Mouse (Mus musculus) forebrain, embryonic 10.5 days (tissue): ENCODE measurements around the gene Gm43518. TPM values are rescaled to one million over a fixed set of nuclear protein-coding genes. Genes with fewer than 3 reads are reported as not detected.
A peak's percentile ranks its signal among the peaks of the same experiment; 100 is the strongest.

Experiments used
- DNase-seq: peaks from one replicate; pipeline ENCODE4 v3.0.0-alpha.2; 2017; ENCODE audit warnings: low spot score; ENCODE audit errors: extremely low spot score
- H3K27ac ChIP-seq: fragments of 300-500 bp; sonication (generic); 2 replicates; pipeline ENCODE4 v1.5.1; 2016; ENCODE audit warnings: mild to moderate bottlenecking
- H3K27me3 ChIP-seq: fragments of 300-500 bp; sonication (generic); 2 replicates; pipeline ENCODE4 v1.6.1; 2016; ENCODE audit warnings: mild to moderate bottlenecking; ENCODE audit not compliant: poor library complexity, severe bottlenecking
- H3K36me3 ChIP-seq: fragments of 300-500 bp; sonication (generic); replicated peaks from 2 replicates; pipeline ENCODE4 v1.6.1; 2016; ENCODE audit warnings: mild to moderate bottlenecking, moderate library complexity
- H3K4me1 ChIP-seq: fragments of 300-500 bp; sonication (generic); 2 replicates; pipeline ENCODE4 v1.6.1; 2016
- H3K4me3 ChIP-seq: fragments of 300-500 bp; sonication (generic); 2 replicates; pipeline ENCODE4 v1.5.1; 2016; ENCODE audit warnings: mild to moderate bottlenecking, moderate library complexity
- H3K9me3 ChIP-seq: fragments of 300-500 bp; sonication (generic); 2 replicates; pipeline ENCODE4 v1.6.1; 2016; ENCODE audit warnings: mild to moderate bottlenecking, moderate library complexity
- WGBS: fragments of 180-500 bp; shearing (Covaris S2); methylation state at CpG from one replicate; pipeline ENCODE4 v1.1.7; 2016; 5-methylcytosine and 5-hydroxymethylcytosine counted together
- polyA plus RNA-seq: library from polyadenylated mRNA; unstranded; fragments of >200 nt; fragmentation: Nextera tagmentation; extraction: Ambion mirVana; gene quantifications from 2 replicates; pipeline ENCODE4 v1.2.1, GENCODE M21; 2016

The Gm43518 gene
- polyA plus RNA-seq, 1 experiment from 2014 or later = 1.7 TPM

DNA sequence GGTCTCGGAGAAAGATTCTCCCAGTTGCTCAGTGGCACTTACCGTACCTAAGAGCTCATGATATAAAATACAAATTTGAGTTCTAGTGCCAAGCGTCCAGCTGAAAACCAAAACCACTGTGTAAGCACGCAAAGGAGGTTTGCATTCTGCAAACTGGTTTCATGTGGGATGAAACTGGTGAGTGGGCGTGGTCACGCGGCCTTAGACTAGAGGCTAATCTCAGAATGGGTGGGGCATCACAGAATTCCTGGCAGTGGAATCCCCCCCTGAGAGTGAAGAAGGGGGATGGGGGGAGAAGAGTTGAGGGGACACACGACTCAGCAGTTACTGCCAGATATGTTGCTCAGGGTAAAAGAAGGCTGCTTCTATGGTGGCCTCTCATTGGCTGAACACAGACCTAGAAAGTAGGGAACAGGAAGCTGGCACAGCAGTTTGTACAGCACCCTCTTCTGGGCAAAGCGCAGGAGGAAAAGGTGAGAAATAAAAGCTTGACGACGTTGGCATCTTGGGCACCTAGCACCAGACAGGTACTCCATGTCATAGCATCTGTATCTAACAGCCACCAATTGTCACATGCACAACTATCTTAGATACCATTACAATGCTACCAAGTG, 23.1 kb upstream of the Gm43518 start:
- Histone ChIP-seq H3K27ac (no peak overlapping the region), H3K4me1 (peaks cover 22% of the 10 kb centered on the region), H3K36me3 (peaks cover 10% of the 10 kb centered on the region), H3K4me3 (no peak overlapping the region), H3K9me3 (no peaks in the 10 kb centered on the region), H3K27me3 (no peaks in the 10 kb centered on the region)
- WGBS = 79% methylated on average over 11 of the region's 11 CpGs
- no peak for DNase-seq

DNA sequence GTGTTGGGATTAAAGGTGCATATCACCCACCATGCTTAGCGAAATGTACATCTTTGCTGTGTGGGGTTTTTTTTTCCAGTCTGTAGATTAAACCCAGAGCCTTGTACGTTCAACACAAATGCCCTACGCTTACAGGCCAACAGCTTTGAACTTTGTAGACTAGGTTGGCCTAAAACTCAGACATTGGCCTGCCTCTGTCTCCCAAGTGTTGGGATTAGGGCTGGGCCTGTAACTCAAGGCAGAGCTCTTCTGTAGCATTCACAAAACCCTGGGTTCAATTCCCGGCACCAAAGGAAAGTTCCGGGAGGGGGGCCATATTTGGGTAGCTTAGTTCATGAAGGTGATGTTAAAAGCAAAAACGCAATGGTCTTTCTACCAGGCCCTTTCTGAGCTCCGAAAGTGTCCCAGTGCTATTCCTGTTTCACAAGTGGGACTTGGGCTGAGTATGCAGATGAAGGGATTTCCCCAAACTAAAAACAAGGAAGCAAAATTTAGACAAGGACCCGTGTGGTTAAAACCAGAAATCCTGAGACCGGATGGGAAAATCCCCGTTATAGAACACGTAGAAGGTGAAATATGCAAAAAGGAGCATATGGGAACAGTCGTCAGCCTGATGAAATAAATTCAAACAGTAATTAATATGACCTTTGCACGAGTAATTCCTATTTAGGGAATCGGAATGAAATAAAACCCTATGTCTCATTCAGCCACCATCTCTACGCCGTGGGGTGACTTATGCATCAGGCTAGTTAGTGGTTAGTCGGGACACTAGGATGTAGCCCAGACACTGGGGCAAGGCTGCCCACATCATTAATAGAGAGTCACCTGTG, 20.9 kb upstream of the Gm43518 start:
- Histone ChIP-seq H3K4me1 (peaks cover 22% of the 10 kb centered on the region), H3K27ac (0 out of 2 replicates have a peak overlapping the region, but pooled peaks have one; percentile 97), H3K36me3 (peaks cover 32% of the 10 kb centered on the region), H3K9me3 (no peaks in the 10 kb centered on the region), H3K4me3 (peak overlapping the region; percentile 98), H3K27me3 (no peaks in the 10 kb centered on the region)
- no peak for DNase-seq
- WGBS = 75% methylated on average over 17 of the region's 17 CpGs

DNA sequence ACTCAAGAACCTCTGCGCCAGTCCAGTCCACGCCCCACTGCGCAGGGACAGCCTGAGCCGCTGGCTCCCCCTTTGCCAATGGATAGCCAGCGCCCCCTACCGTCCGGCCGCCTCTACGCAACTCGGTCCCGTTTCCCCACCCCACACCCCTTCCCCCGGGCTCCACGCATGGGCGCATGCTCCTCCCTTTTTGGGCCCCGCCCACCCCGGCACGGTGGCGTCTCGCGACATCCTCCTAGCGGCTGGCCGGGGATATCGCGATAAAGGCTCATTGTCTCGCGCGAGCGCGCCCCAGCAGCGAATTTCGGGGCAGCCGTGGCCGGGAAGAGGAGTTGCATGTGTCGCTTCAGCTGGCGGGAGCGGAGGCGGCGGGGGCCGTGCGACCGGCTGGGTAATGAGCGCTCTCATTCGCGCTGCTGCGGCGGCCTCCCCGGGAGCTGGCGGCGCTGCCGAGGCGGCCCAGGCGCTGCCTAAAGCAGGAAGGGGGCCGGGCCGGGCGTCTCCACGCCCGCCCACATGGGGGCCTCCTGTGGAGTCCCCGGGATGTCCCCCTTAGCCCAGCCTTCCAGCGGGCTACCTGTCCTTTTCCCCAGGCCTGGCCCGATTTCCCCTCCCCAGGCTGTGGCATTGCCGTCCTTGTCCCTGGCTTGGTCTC, 20.1 kb upstream of the Gm43518 start, which contains the start of gene Denr:
Gene Denr (plus strand): TSS at position 200 of the 655 bp plus-strand sequence.
- H3K27ac ChIP-seq = peak within 1 kb of the TSS; percentile 97
- peak; percentile 100 for DNase-seq
- no peaks in the 10 kb centered on the region for H3K27me3 ChIP-seq
- peak within 1 kb of the TSS; percentile 98 for H3K4me3 ChIP-seq
- no peaks in the 10 kb centered on the region for H3K9me3 ChIP-seq
- WGBS = under 1% methylated on average over 61 of the region's 61 CpGs
- peaks cover 22% of the 10 kb centered on the region for H3K4me1 ChIP-seq
- peaks cover 39% of the 10 kb centered on the region for H3K36me3 ChIP-seq

DNA sequence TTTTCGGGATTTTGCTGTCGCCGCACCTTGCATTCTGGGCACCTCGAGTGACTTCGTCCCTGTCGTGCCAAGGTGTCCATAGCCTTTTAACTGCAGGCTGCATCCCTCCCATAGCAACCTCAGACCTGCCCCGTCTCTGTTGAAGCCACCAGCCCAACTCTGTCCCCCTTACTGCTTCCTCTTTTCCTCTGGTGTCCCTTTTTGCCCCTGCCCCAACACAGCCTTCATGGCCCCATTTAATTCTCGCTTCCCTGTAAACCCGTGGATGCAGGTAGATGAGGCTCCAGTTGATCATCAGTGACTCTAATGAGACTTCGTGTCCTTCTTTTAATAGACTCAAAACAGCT, 19.6 kb upstream of the Gm43518 start:
- Histone ChIP-seq H3K9me3 (no peaks in the 10 kb centered on the region), H3K4me3 (peak overlapping the region; percentile 98), H3K4me1 (peaks cover 22% of the 10 kb centered on the region), H3K27me3 (no peaks in the 10 kb centered on the region), H3K27ac (peak overlapping the region; percentile 97), H3K36me3 (peaks cover 44% of the 10 kb centered on the region)
- DNase-seq = no peak
- 6% methylated on average over 10 of the region's 10 CpGs for WGBS

DNA sequence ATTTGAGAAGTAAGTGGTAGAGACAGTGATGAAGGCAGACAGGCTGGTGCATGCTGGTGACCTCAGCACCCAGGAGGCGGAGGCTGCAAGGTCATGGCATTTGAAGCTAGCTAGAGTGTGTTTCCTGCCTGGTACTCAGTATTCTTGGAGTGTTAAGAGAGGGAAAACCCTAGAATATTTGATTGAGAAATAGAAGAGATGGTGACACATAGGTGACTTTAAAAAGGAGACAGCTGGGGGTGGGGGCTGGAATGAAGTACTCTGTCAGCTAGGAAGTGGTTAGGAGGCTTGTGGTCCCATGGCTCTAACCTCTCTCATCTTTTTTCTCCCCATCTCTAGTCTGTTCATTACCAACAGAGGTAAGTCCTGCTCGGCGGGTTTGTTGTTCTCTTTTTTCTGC, 12.4 kb upstream of the Gm43518 start:
- WGBS = 92% methylated on average over 3 of the region's 3 CpGs
- Histone ChIP-seq H3K27ac (no peak overlapping the region), H3K4me3 (no peak overlapping the region), H3K27me3 (no peaks in the 10 kb centered on the region), H3K4me1 (no peaks in the 10 kb centered on the region), H3K36me3 (peaks cover 99% of the 10 kb centered on the region), H3K9me3 (no peaks in the 10 kb centered on the region)
- no peak for DNase-seq

DNA sequence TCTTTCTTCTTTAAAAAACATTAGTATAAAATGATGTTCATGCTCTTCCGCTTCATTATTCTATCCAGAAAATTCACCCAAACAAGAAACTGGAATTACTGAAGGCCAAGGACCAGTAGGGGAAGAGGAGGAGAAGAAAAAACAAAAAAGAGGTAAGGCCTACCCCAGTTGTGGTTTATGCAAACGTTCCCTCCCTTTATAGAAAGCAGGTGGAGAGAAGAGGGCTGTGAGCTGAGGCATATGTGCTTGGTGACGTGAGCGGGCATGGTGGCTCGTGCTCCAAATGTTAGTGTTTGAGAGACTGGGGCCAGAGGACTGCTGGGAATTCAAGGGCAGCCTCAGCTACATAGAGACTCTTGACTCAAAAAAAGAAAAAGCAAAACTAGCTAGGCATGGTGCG, 5.1 kb upstream of the Gm43518 start:
- no peaks in the 10 kb centered on the region for H3K27me3 ChIP-seq
- peaks cover 98% of the 10 kb centered on the region for H3K36me3 ChIP-seq
- no peak for DNase-seq
- WGBS = 94% methylated on average over 6 of the region's 6 CpGs
- no peak overlapping the region for H3K27ac ChIP-seq
- H3K4me1 ChIP-seq = no peaks in the 10 kb centered on the region
- H3K9me3 ChIP-seq = no peaks in the 10 kb centered on the region
- no peak overlapping the region for H3K4me3 ChIP-seq

DNA sequence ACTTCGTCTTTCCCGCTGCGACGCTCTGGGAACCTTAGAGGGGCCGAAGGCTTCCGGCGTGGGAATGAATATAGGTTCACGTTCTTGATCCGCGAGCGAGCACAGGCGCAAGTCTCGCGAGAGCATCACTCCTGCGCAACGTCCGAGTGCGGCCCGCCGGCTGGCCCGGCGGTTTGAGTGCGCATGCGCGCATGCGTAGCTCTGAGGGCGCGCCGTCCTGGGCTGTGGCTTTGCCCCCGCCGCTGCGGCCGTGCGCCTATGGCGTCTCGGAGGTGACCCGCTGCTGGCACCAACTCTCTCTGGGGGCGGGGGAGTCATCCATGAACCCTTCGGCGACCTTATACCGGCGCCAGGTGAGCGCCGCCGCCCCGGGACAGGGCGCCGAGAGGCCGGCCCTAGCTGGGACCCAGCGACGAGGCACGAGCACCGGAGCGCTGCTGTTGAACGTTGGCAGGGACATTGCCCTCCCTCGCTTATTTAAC, 3.3 kb downstream of the Gm43518 start, which contains the start of gene Ccdc62:
Gene Ccdc62 (plus strand): TSS at position 172 of the 482 bp plus-strand sequence.
- Histone ChIP-seq H3K4me1 (peaks cover 11% of the 10 kb centered on the region), H3K36me3 (peaks cover 43% of the 10 kb centered on the region), H3K9me3 (no peaks in the 10 kb centered on the region), H3K27ac (peak within 1 kb of the TSS; percentile 95), H3K4me3 (peak within 1 kb of the TSS; percentile 70), H3K27me3 (no peaks in the 10 kb centered on the region)
- WGBS = under 1% methylated on average over 56 of the region's 56 CpGs
- DNase-seq = peak; percentile 90

DNA sequence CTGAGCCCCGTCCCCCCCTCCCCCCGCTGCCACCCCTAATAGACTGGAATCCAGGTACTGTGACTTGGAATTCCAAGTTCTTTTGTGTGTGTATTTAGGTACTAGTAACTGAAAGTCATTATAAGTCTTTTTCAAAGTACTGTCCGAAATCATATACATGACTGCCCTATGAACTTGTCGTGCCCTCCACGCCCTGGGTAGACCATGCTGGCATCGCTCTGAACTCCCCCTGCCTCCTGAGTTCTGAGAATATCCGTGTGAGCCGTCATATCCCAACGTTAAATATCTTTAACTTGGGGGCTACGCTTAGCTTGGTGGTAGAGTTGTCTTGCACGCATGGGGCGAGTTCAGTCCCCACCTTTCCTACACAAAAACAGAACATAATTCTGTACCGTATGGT, 3.9 kb downstream of the Gm43518 start:
- Histone ChIP-seq H3K27ac (peak overlapping the region; percentile 95), H3K27me3 (no peaks in the 10 kb centered on the region), H3K4me3 (peak overlapping the region; percentile 70), H3K36me3 (peaks cover 37% of the 10 kb centered on the region), H3K4me1 (peaks cover 11% of the 10 kb centered on the region), H3K9me3 (no peaks in the 10 kb centered on the region)
- 52% methylated on average over 13 of the region's 13 CpGs for WGBS
- DNase-seq = no peak

DNA sequence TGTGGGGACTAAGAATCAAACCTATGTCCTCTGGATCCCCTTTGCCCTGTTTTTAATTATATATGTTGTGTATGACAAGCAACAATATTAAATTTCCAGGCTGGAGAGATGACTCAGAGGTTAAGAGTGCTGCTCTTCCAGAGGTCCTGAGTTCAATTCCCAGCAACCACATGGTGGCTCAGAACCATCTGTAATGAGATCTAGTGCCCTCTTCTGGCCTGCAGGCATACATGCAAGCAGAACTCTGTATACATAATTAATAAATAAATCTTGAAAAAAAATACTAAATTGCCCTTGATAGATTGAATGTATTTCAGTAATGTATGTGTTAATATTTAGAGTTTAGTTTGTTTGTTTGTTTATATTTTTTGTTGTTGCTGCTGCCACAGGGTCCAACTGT, 5.7 kb downstream of the Gm43518 start:
- no peaks in the 10 kb centered on the region for H3K27me3 ChIP-seq
- no peaks in the 10 kb centered on the region for H3K9me3 ChIP-seq
- no peak for DNase-seq

DNA sequence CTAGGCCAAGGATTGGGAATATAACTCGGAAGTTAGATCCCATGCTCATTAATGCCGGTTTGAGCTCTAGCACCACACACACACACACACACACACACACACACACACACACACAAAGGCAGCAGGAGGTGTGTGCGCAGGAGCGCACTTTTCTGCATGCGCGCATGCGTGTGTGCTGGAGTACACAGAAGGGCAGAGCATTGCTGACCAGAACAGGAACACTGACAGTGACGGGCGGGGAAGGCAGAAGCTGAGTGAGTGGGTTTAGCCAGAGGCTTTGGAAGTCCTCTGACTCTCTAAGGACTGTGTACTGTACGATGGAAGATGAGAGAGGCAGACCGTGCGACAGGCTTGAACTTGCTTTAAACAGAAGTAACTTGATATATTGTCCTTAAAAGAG, 6.3 kb downstream of the Gm43518 start:
- peaks cover 12% of the 10 kb centered on the region for H3K36me3 ChIP-seq
- H3K4me3 ChIP-seq = no peak overlapping the region
- DNase-seq = no peak
- WGBS = 89% methylated on average over 12 of the region's 12 CpGs
- H3K4me1 ChIP-seq = peaks cover 11% of the 10 kb centered on the region
- H3K27ac ChIP-seq = no peak overlapping the region
- H3K27me3 ChIP-seq = no peaks in the 10 kb centered on the region
- no peaks in the 10 kb centered on the region for H3K9me3 ChIP-seq

More for the DNA sequence above, 5.7 kb downstream of the Gm43518 start:
- H3K36me3 ChIP-seq = peaks cover 19% of the 10 kb centered on the region
- no peak overlapping the region for H3K4me3 ChIP-seq
- H3K4me1 ChIP-seq = peaks cover 11% of the 10 kb centered on the region
- no peak overlapping the region for H3K27ac ChIP-seq

DNA sequence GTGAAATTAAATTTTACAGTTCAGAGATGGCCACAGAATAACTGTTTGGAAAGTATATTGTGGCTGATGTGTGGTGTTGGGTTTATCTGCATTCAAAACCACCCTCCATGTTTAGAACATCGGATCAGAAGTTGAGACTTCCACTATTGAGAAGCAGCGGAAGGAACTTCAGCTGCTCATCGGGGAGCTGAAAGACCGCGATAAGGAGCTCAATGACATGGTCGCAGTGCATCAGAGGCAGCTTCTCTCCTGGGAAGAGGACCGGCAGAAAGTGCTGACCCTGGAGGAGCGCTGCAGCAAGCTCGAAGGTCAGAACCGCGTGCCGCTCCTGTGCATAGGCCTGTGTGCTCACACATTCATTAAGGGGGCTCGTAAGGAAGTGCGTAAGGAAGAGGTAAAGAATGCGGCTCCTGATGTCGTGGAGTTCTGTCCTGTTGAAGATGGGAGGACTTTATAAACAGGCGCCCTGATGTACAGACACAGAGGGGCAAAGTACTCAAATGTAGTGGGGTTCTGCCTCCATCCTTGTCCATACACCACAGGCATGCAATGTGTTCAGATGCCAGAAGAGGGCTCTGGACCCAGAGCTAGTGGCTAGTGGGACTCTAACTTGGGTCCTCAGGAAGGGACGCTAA, 6.9 kb downstream of the Gm43518 start:
- H3K4me3 ChIP-seq = no peak overlapping the region

DNA sequence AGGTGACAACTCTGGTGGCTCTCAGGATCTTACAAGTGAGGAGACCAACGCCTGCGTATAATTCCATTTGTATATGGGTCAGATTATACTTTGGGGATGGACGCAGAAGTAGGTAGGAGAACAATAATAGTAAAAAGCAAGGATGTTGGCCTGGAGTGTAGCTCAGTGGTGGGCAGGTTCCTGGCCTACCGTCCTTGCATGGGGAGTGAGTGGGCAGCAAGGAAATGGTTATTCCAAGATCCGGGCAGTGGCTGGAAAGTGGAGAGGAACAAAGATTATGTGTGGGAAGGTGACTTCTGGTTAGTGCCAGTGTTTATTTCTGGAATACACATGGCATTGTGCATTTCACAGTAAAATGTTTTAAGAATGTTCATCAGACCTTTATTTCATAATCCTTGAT, 8.7 kb downstream of the Gm43518 start:
- Histone ChIP-seq H3K4me1 (peaks cover 10% of the 10 kb centered on the region), H3K27ac (no peak overlapping the region), H3K27me3 (no peaks in the 10 kb centered on the region), H3K9me3 (no peaks in the 10 kb centered on the region), H3K4me3 (no peak overlapping the region), H3K36me3 (no peaks in the 10 kb centered on the region)
- no peak for DNase-seq
- 92% methylated on average over 5 of the region's 5 CpGs for WGBS

More for the DNA sequence above, 6.9 kb downstream of the Gm43518 start:
- peaks cover 11% of the 10 kb centered on the region for H3K4me1 ChIP-seq
- no peaks in the 10 kb centered on the region for H3K9me3 ChIP-seq
- peaks cover 7% of the 10 kb centered on the region for H3K36me3 ChIP-seq
- H3K27ac ChIP-seq = no peak overlapping the region
- DNase-seq = peak; percentile 35
- 43% methylated on average over 18 of the region's 18 CpGs for WGBS
- H3K27me3 ChIP-seq = no peaks in the 10 kb centered on the region
